Mouse (Mus musculus) B cell, adult 67 days (primary cell): ENCODE measurements around the gene Bcan. TPM values are rescaled to one million over a fixed set of nuclear protein-coding genes. Genes with fewer than 3 reads are reported as not detected.

Experiments
- total RNA-seq, 2 experiments: library from RNA; stranded (reverse); gene quantifications; 4 replicates each; pipeline ENCODE4 v1.2.4; 2023

The Bcan gene
- not detected for total RNA-seq

GRCm38 (mm10) chr3:88000181-88000580, at the start of gene Bcan:
Gene Bcan (minus strand): TSS chr3:88000230.

GRCm38 (mm10) chr3:88042661-88043421, 42.8 kb upstream of the Bcan start, which contains the start of gene Gpatch4:
Gene Gpatch4 (plus strand): TSS chr3:88043108.

GRCm38 (mm10) chr3:88027434-88028186, 27.6 kb upstream of the Bcan start, which contains the start of gene Hapln2:
Gene Hapln2 (minus strand): TSS chr3:88027583.

GRCm38 (mm10) chr3:87970939-87971488, 29.0 kb downstream of the Bcan start, which contains the start of gene Nes:
Gene Nes (plus strand): TSS chr3:87971078.

GRCm38 (mm10) chr3:87948378-87949265, 51.4 kb downstream of the Bcan start, which contains the start of gene Crabp2:
Gene Crabp2 (plus strand): TSS chr3:87948666.

Other genes with a start within 250 kb of the Bcan start
- gene Ntrk1, start 205.1 kb downstream of the Bcan start, total RNA-seq, result not detected
- under 1 TPM in 1 of 2 experiments, not detected in 1; 0.12 TPM for gene Insrr, start 203.3 kb downstream of the Bcan start, total RNA-seq
- gene Pear1, start 175.9 kb downstream of the Bcan start, total RNA-seq, result 10 to 100 TPM; 22.3 to 30.3 TPM
- 10 to 100 TPM; 29.2 to 32.6 TPM for gene Sh2d2a, start 153.5 kb downstream of the Bcan start, total RNA-seq
- 10 to 100 TPM; 56.5 to 62.3 TPM for gene Prcc, start 114.6 kb downstream of the Bcan start, total RNA-seq
- gene Hdgf, start 93.9 kb downstream of the Bcan start, total RNA-seq, result 10 to 100 TPM; 83.0 to 85.0 TPM
- gene Mrpl24, start 80.7 kb downstream of the Bcan start, total RNA-seq, result 100 to 1,000 TPM; 134 to 154 TPM
- 10 to 100 TPM; 65.3 to 67.4 TPM for gene Isg20l2, start 69.9 kb downstream of the Bcan start, total RNA-seq
- 10 to 100 TPM; 41.3 to 46.0 TPM for gene Rrnad1, start 69.5 kb downstream of the Bcan start, total RNA-seq
- 1 to 10 TPM in 1 of 2 experiments, not detected in 1; 3.1 TPM for gene Crabp2, start 51.6 kb downstream of the Bcan start, total RNA-seq
- not detected for gene Nes, start 29.2 kb downstream of the Bcan start, total RNA-seq
- not detected for gene Hapln2, start 27.4 kb upstream of the Bcan start, total RNA-seq
- gene Gpatch4, start 42.9 kb upstream of the Bcan start, total RNA-seq, result 10 to 100 TPM; 15.8 to 15.9 TPM
- 10 to 100 TPM; 38.3 to 38.9 TPM for gene Naxe, start 58.3 kb upstream of the Bcan start, total RNA-seq
- not detected for gene Ttc24, start 78.1 kb upstream of the Bcan start, total RNA-seq
- gene Iqgap3, start 81.7 kb upstream of the Bcan start, total RNA-seq, result under 1 TPM; 0.27 to 0.32 TPM
- gene Mef2d, start 142.1 kb upstream of the Bcan start, total RNA-seq, result 100 to 1,000 TPM; 280 to 371 TPM